Mouse (Mus musculus) kidney, embryonic 16.5 days (tissue): ENCODE measurements around the gene Gm21721. TPM values are rescaled to one million over a fixed set of nuclear protein-coding genes. Genes with fewer than 3 reads are reported as not detected.
"Not testable (repeated sequence)": the region's sequence is repeated elsewhere in the genome, so short reads cannot be mapped to it uniquely, and the experiment has no call there.

Source experiments
- ATAC-seq: fragments of 200-750 bp; cut with Nextera tagmentation; 2 replicates; pipeline ENCODE4 v1.8.0; 2017; ENCODE audit warnings: moderate TSS enrichment; ENCODE audit not compliant: low FRiP score, low TSS enrichment
- H3K27ac ChIP-seq: fragments of 300-500 bp; sonication (generic); 2 replicates; pipeline ENCODE4 v1.5.1; 2014; ENCODE audit warnings: low read length
- H3K27me3 ChIP-seq: fragments of 300-500 bp; sonication (generic); 2 replicates; pipeline ENCODE4 v1.6.1; 2014; ENCODE audit warnings: low read length, control low read depth, mixed read lengths; ENCODE audit not compliant: insufficient read depth
- H3K36me3 ChIP-seq: fragments of 300-500 bp; sonication (generic); 2 replicates; pipeline ENCODE4 v1.6.1; 2014; ENCODE audit warnings: low read length, control low read depth, mixed read lengths; ENCODE audit not compliant: insufficient read depth
- H3K4me1 ChIP-seq: fragments of 300-500 bp; sonication (generic); 2 replicates; pipeline ENCODE4 v1.6.1; 2014; ENCODE audit warnings: low read length, control low read depth, mixed read lengths; ENCODE audit not compliant: insufficient read depth
- H3K4me2 ChIP-seq: fragments of 300-500 bp; sonication (generic); replicated peaks from 2 replicates; pipeline ENCODE4 v1.6.1; 2014; ENCODE audit warnings: low read depth, low read length
- H3K4me3 ChIP-seq: fragments of 300-500 bp; sonication (generic); 2 replicates; pipeline ENCODE4 v1.5.1; 2014; ENCODE audit warnings: mild to moderate bottlenecking, low read length
- H3K9ac ChIP-seq: fragments of 300-500 bp; sonication (generic); replicated peaks from 2 replicates; pipeline ENCODE4 v1.6.1; 2014; ENCODE audit warnings: low read length
- H3K9me3 ChIP-seq: fragments of 300-500 bp; sonication (generic); 2 replicates; pipeline ENCODE4 v1.6.1; 2016; ENCODE audit warnings: low read length, control low read depth
- WGBS: fragments of 180-500 bp; shearing (Covaris S2); extraction: QIAGEN DNeasy Blood & Tissue Kit; methylation state at CpG from one replicate; pipeline ENCODE4 v1.1.7; 2014; 5-methylcytosine and 5-hydroxymethylcytosine counted together
- polyA plus RNA-seq: library from polyadenylated mRNA; unstranded; fragments of >200 nt; fragmentation: Nextera tagmentation; extraction: Ambion mirVana; gene quantifications from 2 replicates; pipeline ENCODE4 v1.2.1, GENCODE M21; 2015

Gm21721 gene
- polyA plus RNA-seq, result not detected in 2 replicates

GRCm38 (mm10) chrY:9202090-9202489 lies at the start of gene Gm21721:
Gm21721 (minus strand) TSS chrY:9202190.
- H3K9me3 ChIP-seq, H3K4me3 ChIP-seq, H3K36me3 ChIP-seq, H3K27ac ChIP-seq, H3K27me3 ChIP-seq, H3K9ac ChIP-seq, ATAC-seq, H3K4me1 ChIP-seq, H3K4me2 ChIP-seq: not testable (repeated sequence)
- WGBS, result no CpG with 5 or more reads among the region's 2 CpGs

Other genes with a start within 250 kb of the Gm21721 start
- not detected in 2 replicates for gene Gm21292, start 68.3 kb downstream of the Gm21721 start, polyA plus RNA-seq
- not detected in 2 replicates for gene Gm21812, start 145.0 kb upstream of the Gm21721 start, polyA plus RNA-seq
- not detected in 2 replicates for gene Gm21874, start 214.0 kb upstream of the Gm21721 start, polyA plus RNA-seq